Mouse (Mus musculus): ENCODE data around the gene Spaca4. TPM values are rescaled to one million over a fixed set of nuclear protein-coding genes. Genes with fewer than 3 reads are reported as not detected.

Gene Spaca4
- polyA plus RNA-seq, 1 experiment from 2014 or later: not detected

DNA sequence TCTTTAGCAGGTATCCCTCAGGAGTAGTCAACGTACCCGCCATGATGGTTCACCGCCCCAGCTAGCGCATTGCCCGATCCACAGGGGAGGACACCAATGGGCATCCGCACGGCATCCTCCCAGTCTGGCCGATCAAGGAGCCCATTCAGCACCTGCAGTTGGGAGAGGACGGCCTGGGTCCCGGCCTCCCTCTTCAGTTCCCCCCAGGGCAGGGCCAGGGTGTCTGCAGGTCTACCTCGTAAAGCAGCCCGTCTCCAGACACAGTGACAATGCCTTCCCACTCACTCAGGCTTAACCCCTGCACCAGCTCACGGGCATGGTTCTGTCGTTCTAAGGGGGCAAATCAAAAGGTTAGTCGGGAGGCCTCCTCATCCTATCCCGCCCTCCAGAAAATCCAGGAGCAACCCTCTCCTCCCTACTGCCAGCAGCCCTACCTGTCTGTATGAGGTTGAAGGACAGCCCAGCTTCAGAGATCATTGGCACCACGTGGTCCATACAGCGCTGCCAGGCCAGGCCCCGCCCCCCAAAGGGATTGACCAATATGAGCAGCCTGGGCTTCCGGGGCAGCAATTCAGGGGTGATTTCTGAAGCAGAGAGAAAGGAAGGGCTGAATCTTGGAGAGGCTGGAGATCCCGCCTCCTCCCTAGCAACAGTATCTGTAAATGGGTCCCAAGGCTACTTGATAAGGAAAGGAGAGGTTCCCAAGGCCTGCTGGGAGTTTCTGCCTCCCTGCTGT is 13.4 kb downstream of the Spaca4 start:
- H3K9ac ChIP-seq (replicated peaks; ENCODE audit: low read depth, low read length): no peak overlapping the region
- H3K4me3 ChIP-seq (ENCODE audit: low read depth, low read length): no peak overlapping the region
- 89% methylated on average over 21 of the region's 21 CpGs for WGBS
- ATAC-seq (ENCODE audit: low read depth): no peak
- H3K4me1 ChIP-seq (ENCODE audit: control insufficient read depth, insufficient read depth, low read length): peaks cover 45% of the 10 kb centered on the region
- H3K27me3 ChIP-seq (ENCODE audit: control insufficient read depth, insufficient read depth, low read length): no peaks in the 10 kb centered on the region; the same call in 1 of the 2 replicates
- H3K27ac ChIP-seq (ENCODE audit: low read depth, low read length): no peak overlapping the region
- H3K36me3 ChIP-seq (ENCODE audit: control insufficient read depth, insufficient read depth, low read length): peaks cover 31% of the 10 kb centered on the region
- no peaks in the 10 kb centered on the region for H3K9me3 ChIP-seq (ENCODE audit: control insufficient read depth, low read length)
- H3K4me2 ChIP-seq (ENCODE audit: low read depth, low read length): no peak overlapping the region

- H3K4me3 ChIP-seq (ENCODE audit: low read depth, low read length): no peak overlapping the region
- H3K27ac ChIP-seq (ENCODE audit: low read depth, low read length): no peak overlapping the region
- H3K36me3 ChIP-seq (ENCODE audit: control insufficient read depth, insufficient read depth, low read length): peaks cover 31% of the 10 kb centered on the region
- no peaks in the 10 kb centered on the region; the same call in 1 of the 2 replicates for H3K27me3 ChIP-seq (ENCODE audit: control insufficient read depth, insufficient read depth, low read length)
- H3K4me2 ChIP-seq (ENCODE audit: low read depth, low read length): no peak overlapping the region
- no peak for ATAC-seq (ENCODE audit: low read depth)
- no peaks in the 10 kb centered on the region for H3K9me3 ChIP-seq (ENCODE audit: control insufficient read depth, low read length)
- H3K9ac ChIP-seq (replicated peaks; ENCODE audit: low read depth, low read length): no peak overlapping the region
- 91% methylated on average over 24 of the region's 24 CpGs for WGBS
- peaks cover 40% of the 10 kb centered on the region for H3K4me1 ChIP-seq (ENCODE audit: control insufficient read depth, insufficient read depth, low read length)
Observed at GRCm38 (mm10) chr7:45711316-45712021, 14.1 kb downstream of the Spaca4 start.

DNA sequence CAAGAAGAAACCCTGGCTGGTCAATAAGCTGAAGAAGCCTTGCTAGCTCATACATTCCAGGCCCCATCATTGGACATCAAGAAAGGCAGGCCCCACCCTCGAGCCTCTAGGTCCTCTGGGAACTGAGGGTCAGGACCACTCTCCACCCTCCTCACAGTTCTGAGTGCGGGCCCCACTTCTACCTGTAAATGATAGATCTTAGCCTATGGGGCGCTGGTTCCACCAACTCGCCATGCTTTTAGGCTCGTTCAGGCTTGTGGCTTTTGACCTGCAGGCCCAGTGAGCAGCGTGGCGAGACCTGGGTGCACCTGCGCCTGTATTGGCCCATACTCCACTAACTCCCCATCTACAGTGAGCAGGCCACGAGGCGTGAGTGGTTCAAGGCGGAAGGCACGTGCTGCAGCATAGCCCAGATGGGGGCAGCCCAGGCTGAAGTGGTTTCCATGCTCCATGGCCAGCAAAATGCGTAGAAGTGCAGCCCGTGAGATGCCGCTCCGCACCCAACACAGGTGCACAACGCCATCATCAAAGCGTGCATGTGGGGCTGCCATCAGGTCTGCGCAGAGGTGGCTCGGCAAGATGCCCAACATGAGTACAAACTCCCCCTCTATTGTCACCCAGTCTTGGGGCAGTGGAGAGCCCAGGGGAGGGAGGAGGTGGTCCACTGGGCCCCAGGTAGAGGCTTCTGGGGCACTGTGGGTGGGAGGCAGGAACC is 15.0 kb downstream of the Spaca4 start:
- no peaks in the 10 kb centered on the region; the same call in 1 of the 2 replicates for H3K27me3 ChIP-seq (ENCODE audit: control insufficient read depth, insufficient read depth, low read length)
- peaks cover 40% of the 10 kb centered on the region for H3K4me1 ChIP-seq (ENCODE audit: control insufficient read depth, insufficient read depth, low read length)
- peaks cover 31% of the 10 kb centered on the region for H3K36me3 ChIP-seq (ENCODE audit: control insufficient read depth, insufficient read depth, low read length)
- H3K9me3 ChIP-seq (ENCODE audit: control insufficient read depth, low read length): no peaks in the 10 kb centered on the region
- H3K27ac ChIP-seq (ENCODE audit: low read depth, low read length): no peak overlapping the region
- WGBS: 95% methylated on average over 20 of the region's 20 CpGs
- H3K4me3 ChIP-seq (ENCODE audit: low read depth, low read length): no peak overlapping the region
- ATAC-seq (ENCODE audit: low read depth): no peak
- H3K4me2 ChIP-seq (ENCODE audit: low read depth, low read length): no peak overlapping the region
- no peak overlapping the region for H3K9ac ChIP-seq (replicated peaks; ENCODE audit: low read depth, low read length)

DNA sequence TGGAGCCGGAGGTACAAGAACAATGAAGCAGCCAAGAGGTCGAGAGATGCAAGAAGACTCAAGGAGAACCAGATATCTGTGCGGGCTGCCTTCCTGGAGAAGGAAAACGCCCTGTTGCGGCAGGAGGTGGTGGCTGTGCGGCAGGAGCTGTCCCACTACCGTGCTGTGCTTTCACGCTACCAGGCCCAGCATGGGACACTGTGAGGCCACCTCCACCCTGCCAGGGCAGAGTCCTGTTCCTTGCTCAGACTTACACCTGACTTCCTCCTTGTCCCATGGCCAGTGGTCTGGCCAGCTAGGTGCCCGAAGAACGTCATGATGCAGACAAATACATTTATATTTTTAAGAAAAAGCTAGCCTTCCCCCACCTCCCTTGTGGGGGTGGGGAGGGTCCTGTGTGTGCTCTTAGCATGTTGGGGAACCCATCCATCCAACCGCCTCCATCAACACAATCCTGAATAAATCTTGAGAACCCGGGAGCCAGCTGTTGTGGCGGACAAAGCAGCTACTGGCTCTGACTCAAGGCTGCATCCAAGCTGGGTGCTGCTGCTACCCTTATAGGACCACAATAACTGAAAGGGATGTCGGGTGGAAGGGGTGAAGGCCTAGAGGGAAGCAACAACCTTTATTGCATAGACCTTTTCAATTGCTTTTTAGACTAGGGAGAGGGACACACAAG is 15.8 kb downstream of the Spaca4 start:
- H3K9ac ChIP-seq (replicated peaks; ENCODE audit: low read depth, low read length): no peak overlapping the region
- 70% methylated on average over 14 of the region's 14 CpGs for WGBS
- H3K36me3 ChIP-seq (ENCODE audit: control insufficient read depth, insufficient read depth, low read length): peaks cover 31% of the 10 kb centered on the region
- ATAC-seq (ENCODE audit: low read depth): no peak
- no peaks in the 10 kb centered on the region for H3K9me3 ChIP-seq (ENCODE audit: control insufficient read depth, low read length)
- H3K27me3 ChIP-seq (ENCODE audit: control insufficient read depth, insufficient read depth, low read length): no peaks in the 10 kb centered on the region; the same call in 1 of the 2 replicates
- no peak overlapping the region for H3K27ac ChIP-seq (ENCODE audit: low read depth, low read length)
- peaks cover 40% of the 10 kb centered on the region for H3K4me1 ChIP-seq (ENCODE audit: control insufficient read depth, insufficient read depth, low read length)
- no peak overlapping the region for H3K4me3 ChIP-seq (ENCODE audit: low read depth, low read length)
- H3K4me2 ChIP-seq (ENCODE audit: low read depth, low read length): no peak overlapping the region

DNA sequence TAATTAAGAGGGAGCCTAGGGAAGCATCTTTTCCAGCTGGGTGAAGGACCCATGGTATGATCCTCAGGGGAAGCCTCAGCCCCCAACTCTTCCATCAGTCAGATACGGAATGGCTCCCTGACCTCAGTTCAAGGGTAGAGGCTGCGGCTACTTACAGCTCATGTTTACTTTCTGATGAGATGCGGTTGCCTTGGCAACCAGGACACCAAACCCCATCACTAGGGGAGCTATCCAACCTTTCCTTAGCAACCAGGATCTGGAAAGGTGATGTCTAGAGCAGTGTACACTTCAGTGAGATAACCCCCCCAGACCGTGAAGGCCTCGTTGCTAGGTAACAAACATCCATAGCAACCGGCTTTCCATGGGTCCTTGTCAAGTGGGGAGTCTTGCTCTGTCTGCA is 16.6 kb downstream of the Spaca4 start:
- H3K27ac ChIP-seq (ENCODE audit: low read depth, low read length): no peak overlapping the region
- peaks cover 34% of the 10 kb centered on the region for H3K4me1 ChIP-seq (ENCODE audit: control insufficient read depth, insufficient read depth, low read length)
- H3K4me2 ChIP-seq (ENCODE audit: low read depth, low read length): peak overlapping the region; percentile 14; the same call in 1 of the 2 replicates
- WGBS: 35% methylated on average over 6 of the region's 6 CpGs
- H3K9ac ChIP-seq (replicated peaks; ENCODE audit: low read depth, low read length): no peak overlapping the region
- no peaks in the 10 kb centered on the region for H3K27me3 ChIP-seq (ENCODE audit: control insufficient read depth, insufficient read depth, low read length)
- H3K36me3 ChIP-seq (ENCODE audit: control insufficient read depth, insufficient read depth, low read length): peaks cover 31% of the 10 kb centered on the region
- no peaks in the 10 kb centered on the region for H3K9me3 ChIP-seq (ENCODE audit: control insufficient read depth, low read length)
- no peak overlapping the region for H3K4me3 ChIP-seq (ENCODE audit: low read depth, low read length)
- no peak for ATAC-seq (ENCODE audit: low read depth)

DNA sequence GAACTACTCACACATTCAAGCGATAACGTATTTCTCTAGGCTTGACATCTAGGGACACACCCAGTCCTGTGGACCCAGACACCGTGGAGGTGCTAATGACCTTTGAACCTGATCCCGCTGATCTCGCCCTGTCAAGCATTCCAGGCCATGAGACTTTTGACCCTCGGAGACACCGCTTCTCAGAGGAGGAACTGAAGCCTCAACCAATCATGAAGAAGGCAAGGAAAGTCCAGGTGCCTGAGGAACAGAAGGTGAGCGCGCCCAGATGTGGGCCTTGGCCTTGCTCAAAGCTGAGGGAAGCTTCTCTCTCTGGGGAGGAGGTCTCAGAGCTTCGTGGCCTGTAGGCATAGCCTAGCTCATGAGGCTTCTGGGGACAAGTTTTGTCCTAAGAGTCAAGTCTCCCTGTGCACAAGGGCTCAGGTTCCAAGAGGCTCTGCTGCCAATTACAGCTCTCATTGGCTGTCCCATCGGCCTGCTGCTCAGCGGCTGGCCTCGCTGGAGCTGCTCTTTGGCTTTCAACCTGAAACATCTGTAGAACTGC is 17.3 kb downstream of the Spaca4 start:
- H3K9ac ChIP-seq (replicated peaks; ENCODE audit: low read depth, low read length): no peak overlapping the region
- peaks cover 40% of the 10 kb centered on the region for H3K4me1 ChIP-seq (ENCODE audit: control insufficient read depth, insufficient read depth, low read length)
- no peaks in the 10 kb centered on the region for H3K27me3 ChIP-seq (ENCODE audit: control insufficient read depth, insufficient read depth, low read length)
- peak overlapping the region; percentile 93 for H3K4me2 ChIP-seq (ENCODE audit: low read depth, low read length)
- H3K36me3 ChIP-seq (ENCODE audit: control insufficient read depth, insufficient read depth, low read length): peaks cover 31% of the 10 kb centered on the region
- WGBS: 54% methylated on average over 13 of the region's 13 CpGs
- H3K4me3 ChIP-seq (ENCODE audit: low read depth, low read length): no peak overlapping the region
- ATAC-seq (ENCODE audit: low read depth): no peak
- no peak overlapping the region for H3K27ac ChIP-seq (ENCODE audit: low read depth, low read length)
- no peaks in the 10 kb centered on the region for H3K9me3 ChIP-seq (ENCODE audit: control insufficient read depth, low read length)

GRCm38 (mm10) chr7:45707375-45707967 is 18.1 kb downstream of the Spaca4 start:
- no peak overlapping the region for H3K27ac ChIP-seq (ENCODE audit: low read depth, low read length)
- H3K4me1 ChIP-seq (ENCODE audit: control insufficient read depth, insufficient read depth, low read length): peaks cover 40% of the 10 kb centered on the region
- under 1% methylated on average over 27 of the region's 27 CpGs for WGBS
- H3K4me3 ChIP-seq (ENCODE audit: low read depth, low read length): peak overlapping the region; percentile 48
- H3K36me3 ChIP-seq (ENCODE audit: control insufficient read depth, insufficient read depth, low read length): peaks cover 22% of the 10 kb centered on the region
- no peaks in the 10 kb centered on the region for H3K9me3 ChIP-seq (ENCODE audit: control insufficient read depth, low read length)
- H3K27me3 ChIP-seq (ENCODE audit: control insufficient read depth, insufficient read depth, low read length): no peaks in the 10 kb centered on the region
- no peak for ATAC-seq (ENCODE audit: low read depth)
- H3K9ac ChIP-seq (replicated peaks; ENCODE audit: low read depth, low read length): no peak overlapping the region
- peak overlapping the region; percentile 93 for H3K4me2 ChIP-seq (ENCODE audit: low read depth, low read length)

GRCm38 (mm10) chr7:45706721-45707241 is 18.8 kb downstream of the Spaca4 start:
- no peaks in the 10 kb centered on the region for H3K9me3 ChIP-seq (ENCODE audit: control insufficient read depth, low read length)
- peak overlapping the region; percentile 93 for H3K4me2 ChIP-seq (ENCODE audit: low read depth, low read length)
- WGBS: 1% methylated on average over 30 of the region's 45 CpGs
- H3K4me3 ChIP-seq (ENCODE audit: low read depth, low read length): peak overlapping the region; percentile 48
- H3K36me3 ChIP-seq (ENCODE audit: control insufficient read depth, insufficient read depth, low read length): peaks cover 15% of the 10 kb centered on the region
- ATAC-seq (ENCODE audit: low read depth): no peak
- H3K9ac ChIP-seq (replicated peaks; ENCODE audit: low read depth, low read length): peak overlapping the region; percentile 64
- H3K27ac ChIP-seq (ENCODE audit: low read depth, low read length): peak overlapping the region; percentile 31; the same call in 1 of the 2 replicates
- no peaks in the 10 kb centered on the region for H3K27me3 ChIP-seq (ENCODE audit: control insufficient read depth, insufficient read depth, low read length)
- peaks cover 40% of the 10 kb centered on the region for H3K4me1 ChIP-seq (ENCODE audit: control insufficient read depth, insufficient read depth, low read length)
